Mouse (Mus musculus) hindbrain, embryonic 16.5 days (tissue): ENCODE measurements around the gene Itgb3. TPM values are rescaled to one million over a fixed set of nuclear protein-coding genes. Genes with fewer than 3 reads are reported as not detected.
"Not testable (repeated sequence)": the region's sequence is repeated elsewhere in the genome, so short reads cannot be mapped to it uniquely, and the experiment has no call there.

Experiments used
- ATAC-seq: fragments of 200-750 bp; cut with Nextera tagmentation; 2 replicates; pipeline ENCODE4 v1.8.0; 2017; ENCODE audit warnings: moderate TSS enrichment, moderate library complexity
- H3K27ac ChIP-seq: fragments of 300-500 bp; sonication (generic); 2 replicates; pipeline ENCODE4 v1.5.1; 2014; ENCODE audit warnings: low read depth, mild to moderate bottlenecking, control low read depth, low read length, moderate library complexity
- H3K27me3 ChIP-seq: fragments of 300-500 bp; sonication (generic); replicated peaks from 2 replicates; pipeline ENCODE4 v1.6.1; 2014; ENCODE audit warnings: low read length; ENCODE audit not compliant: control insufficient read depth, insufficient read depth
- H3K36me3 ChIP-seq: fragments of 300-500 bp; sonication (generic); 2 replicates; pipeline ENCODE4 v1.6.1; 2014; ENCODE audit warnings: mild to moderate bottlenecking, low read length, moderate library complexity, mixed read lengths; ENCODE audit not compliant: control insufficient read depth, insufficient read depth
- H3K4me1 ChIP-seq: fragments of 300-500 bp; sonication (generic); 2 replicates; pipeline ENCODE4 v1.6.1; 2014; ENCODE audit warnings: low read depth, low read length; ENCODE audit not compliant: control insufficient read depth, insufficient read depth
- H3K4me2 ChIP-seq: fragments of 300-500 bp; sonication (generic); 2 replicates; pipeline ENCODE4 v1.6.1; 2014; ENCODE audit warnings: mild to moderate bottlenecking, low read length, control low read depth, moderate library complexity
- H3K4me3 ChIP-seq: fragments of 300-500 bp; sonication (generic); 2 replicates; pipeline ENCODE4 v1.5.1; 2014; ENCODE audit warnings: mild to moderate bottlenecking, low read length, control low read depth, moderate library complexity
- H3K9ac ChIP-seq: fragments of 300-500 bp; sonication (generic); 2 replicates; pipeline ENCODE4 v1.6.1; 2014; ENCODE audit warnings: low read depth, mild to moderate bottlenecking, control low read depth, low read length, moderate library complexity
- H3K9me3 ChIP-seq: fragments of 300-500 bp; sonication (generic); 2 replicates; pipeline ENCODE4 v1.6.1; 2014; ENCODE audit warnings: mild to moderate bottlenecking, low read length, moderate library complexity; ENCODE audit not compliant: control insufficient read depth
- WGBS: fragments of 180-500 bp; shearing (Covaris S2); extraction: QIAGEN DNeasy Blood & Tissue Kit; methylation state at CpG from one replicate; pipeline ENCODE4 v1.1.7; 2014; 5-methylcytosine and 5-hydroxymethylcytosine counted together
- polyA plus RNA-seq: library from polyadenylated mRNA; unstranded; fragments of >200 nt; fragmentation: Nextera tagmentation; extraction: Ambion mirVana; gene quantifications from 2 replicates; pipeline ENCODE4 v1.2.1, GENCODE M21; 2015

The Itgb3 gene
- polyA plus RNA-seq, 1 experiment from 2014 or later = 1.6 TPM

DNA sequence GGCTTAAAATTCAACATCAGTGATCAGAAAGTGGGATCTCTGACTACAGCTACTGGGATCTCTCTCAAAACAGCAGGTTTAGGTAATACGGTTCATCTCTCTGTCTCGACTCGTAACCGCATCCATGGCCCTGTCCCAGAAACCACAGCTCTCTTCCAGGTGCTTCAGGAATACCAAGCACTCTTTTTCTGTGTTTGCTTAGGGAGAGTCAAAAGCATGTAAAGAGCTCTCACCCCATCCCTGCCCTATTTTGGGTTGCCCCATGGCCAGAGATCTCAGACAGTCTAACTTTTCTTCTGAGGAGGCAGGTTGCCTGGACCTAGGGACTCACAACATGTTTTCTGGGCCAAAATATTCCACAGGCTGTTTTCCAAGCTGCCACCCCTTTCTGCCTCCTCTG is 39.5 kb upstream of the Itgb3 start:
- H3K36me3 ChIP-seq = no peaks in the 10 kb centered on the region
- no peak overlapping the region for H3K27ac ChIP-seq
- no peak overlapping the region for H3K4me3 ChIP-seq
- WGBS = 98% methylated on average over 4 of the region's 4 CpGs
- H3K9ac ChIP-seq = no peak overlapping the region
- H3K4me2 ChIP-seq = no peak overlapping the region
- no peaks in the 10 kb centered on the region for H3K27me3 ChIP-seq
- H3K9me3 ChIP-seq = no peaks in the 10 kb centered on the region; the same call in 1 of the 2 replicates
- ATAC-seq = no peak
- no peaks in the 10 kb centered on the region for H3K4me1 ChIP-seq

DNA sequence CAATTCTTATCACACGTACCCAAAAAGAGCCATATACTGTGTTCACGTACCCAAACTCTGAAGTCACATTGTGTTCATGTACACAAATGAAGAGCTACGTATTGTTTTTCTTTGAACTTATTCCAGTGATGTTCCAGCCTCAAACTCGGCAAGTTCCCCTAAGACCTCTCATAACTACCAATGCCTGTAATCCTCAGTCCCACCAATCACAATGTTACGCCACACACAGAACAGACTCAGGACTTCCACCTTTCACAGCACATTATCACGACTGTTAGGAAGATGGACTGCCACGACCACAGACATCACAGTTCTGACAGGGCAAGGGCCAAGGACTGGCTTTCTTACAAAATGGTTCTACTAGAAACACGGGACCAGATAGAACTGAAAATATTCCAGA is 37.3 kb upstream of the Itgb3 start:
- not testable (repeated sequence) for H3K27ac ChIP-seq, H3K4me2 ChIP-seq, H3K27me3 ChIP-seq, H3K36me3 ChIP-seq, ATAC-seq, H3K4me3 ChIP-seq, H3K9ac ChIP-seq, H3K9me3 ChIP-seq, H3K4me1 ChIP-seq
- WGBS = 86% methylated on average over 8 of the region's 8 CpGs

DNA sequence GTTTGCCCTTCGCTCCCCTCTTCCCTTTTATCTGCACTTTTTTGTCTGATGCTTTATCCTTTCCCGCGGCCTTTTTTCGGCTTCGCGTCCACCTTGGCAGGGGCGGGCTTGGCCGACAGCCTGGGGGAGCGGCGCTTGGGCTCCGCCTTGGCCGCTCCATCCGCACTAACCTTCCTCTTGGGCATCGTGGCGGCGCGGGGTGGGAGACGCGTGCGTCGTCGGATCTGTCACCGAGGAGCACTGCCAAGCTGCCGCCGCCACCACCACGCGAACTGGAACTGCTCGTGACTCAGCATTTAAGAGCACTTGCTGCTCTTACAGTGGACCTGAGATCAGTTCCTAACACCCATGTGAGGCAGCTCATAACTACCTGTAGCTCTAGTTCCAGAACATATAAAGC is 36.4 kb upstream of the Itgb3 start:
- peak; percentile 45; the same call in 1 of the 2 replicates for ATAC-seq
- 3% methylated on average over 28 of the region's 28 CpGs for WGBS
- Histone ChIP-seq H3K9ac (peak overlapping the region; percentile 55), H3K4me2 (peak overlapping the region; percentile 67), H3K4me3 (peak overlapping the region; percentile 42)
- H3K4me1 ChIP-seq, H3K36me3 ChIP-seq, H3K27me3 ChIP-seq, H3K27ac ChIP-seq, H3K9me3 ChIP-seq: not testable (repeated sequence)

DNA sequence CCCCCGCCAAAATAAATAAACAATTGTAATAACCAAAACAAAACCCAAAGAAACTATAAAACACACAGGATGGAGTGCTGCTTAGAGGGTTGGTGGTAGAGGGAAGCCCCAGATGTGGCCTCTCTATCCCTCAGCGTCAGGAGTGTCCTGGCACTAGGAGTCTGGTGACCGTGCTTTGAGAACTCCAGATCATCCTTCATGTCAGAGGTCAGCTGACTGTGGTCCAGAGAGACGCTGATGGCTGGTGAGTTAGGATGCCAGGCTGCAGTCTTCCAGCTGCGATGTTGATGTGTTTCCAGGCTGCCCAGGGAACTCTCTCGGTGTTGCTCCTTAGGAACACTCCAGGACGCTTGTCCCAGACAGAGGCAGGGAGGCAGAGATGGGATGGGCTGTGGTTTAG is 35.7 kb upstream of the Itgb3 start:
- Histone ChIP-seq H3K9me3 (no peaks in the 10 kb centered on the region; the same call in 1 of the 2 replicates), H3K27ac (no peak overlapping the region), H3K4me1 (no peaks in the 10 kb centered on the region), H3K36me3 (no peaks in the 10 kb centered on the region), H3K9ac (no peak overlapping the region), H3K4me2 (no peak overlapping the region), H3K4me3 (no peak overlapping the region), H3K27me3 (no peaks in the 10 kb centered on the region)
- 51% methylated on average over 7 of the region's 7 CpGs for WGBS
- no peak for ATAC-seq

- ATAC-seq = no peak
- Histone ChIP-seq H3K4me3 (no peak overlapping the region), H3K4me1 (no peaks in the 10 kb centered on the region), H3K9me3 (no peaks in the 10 kb centered on the region; the same call in 1 of the 2 replicates), H3K27me3 (no peaks in the 10 kb centered on the region), H3K36me3 (no peaks in the 10 kb centered on the region), H3K27ac (no peak overlapping the region), H3K4me2 (no peak overlapping the region), H3K9ac (no peak overlapping the region)
- 45% methylated on average over 2 of the region's 2 CpGs for WGBS
These were observed 35.2 kb upstream of the Itgb3 start for GRCm38 (mm10) chr11:104572566-104572965.

- Histone ChIP-seq H3K9ac (no peak overlapping the region), H3K4me2 (no peak overlapping the region), H3K4me1 (peaks cover 2% of the 10 kb centered on the region; the same call in 1 of the 2 replicates), H3K9me3 (no peaks in the 10 kb centered on the region), H3K36me3 (no peaks in the 10 kb centered on the region), H3K27me3 (no peaks in the 10 kb centered on the region), H3K27ac (no peak overlapping the region), H3K4me3 (no peak overlapping the region)
- ATAC-seq = no peak
- WGBS = 58% methylated on average over 10 of the region's 10 CpGs
These were observed 30.8 kb upstream of the Itgb3 start for GRCm38 (mm10) chr11:104576772-104577612.

DNA sequence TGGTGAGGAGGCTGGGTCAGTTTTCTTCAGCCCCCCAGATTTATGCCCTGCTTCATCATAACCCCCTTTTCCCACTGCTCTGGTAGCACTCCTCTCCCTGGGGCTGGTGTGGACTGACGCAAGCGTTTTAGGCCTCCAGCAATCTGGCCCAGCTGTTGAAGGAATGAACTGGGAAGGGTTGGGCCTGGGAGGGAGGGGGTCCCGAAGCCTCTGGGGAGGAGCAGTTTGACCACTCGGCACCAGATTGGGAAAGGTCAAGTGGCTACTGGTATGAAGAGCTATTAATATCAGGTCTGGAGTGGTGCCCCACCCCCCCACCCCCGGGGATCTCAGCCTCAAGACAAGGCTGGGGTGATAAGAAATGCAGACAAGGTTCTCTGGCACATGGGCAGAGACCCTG is 29.7 kb upstream of the Itgb3 start:
- Histone ChIP-seq H3K4me1 (peaks cover 2% of the 10 kb centered on the region; the same call in 1 of the 2 replicates), H3K4me3 (no peak overlapping the region), H3K9me3 (no peaks in the 10 kb centered on the region), H3K9ac (no peak overlapping the region), H3K36me3 (no peaks in the 10 kb centered on the region), H3K27me3 (no peaks in the 10 kb centered on the region), H3K27ac (no peak overlapping the region), H3K4me2 (no peak overlapping the region)
- no peak for ATAC-seq
- WGBS = 70% methylated on average over 5 of the region's 5 CpGs

GRCm38 (mm10) chr11:104579084-104579483 is 28.7 kb upstream of the Itgb3 start:
- no peak overlapping the region for H3K4me2 ChIP-seq
- no peak overlapping the region for H3K27ac ChIP-seq
- no peak overlapping the region for H3K9ac ChIP-seq
- H3K27me3 ChIP-seq = no peaks in the 10 kb centered on the region
- H3K4me3 ChIP-seq = no peak overlapping the region
- no peaks in the 10 kb centered on the region for H3K9me3 ChIP-seq
- peaks cover 2% of the 10 kb centered on the region; the same call in 1 of the 2 replicates for H3K4me1 ChIP-seq
- no peaks in the 10 kb centered on the region for H3K36me3 ChIP-seq
- WGBS = 92% methylated on average over 9 of the region's 9 CpGs
- ATAC-seq = no peak

DNA sequence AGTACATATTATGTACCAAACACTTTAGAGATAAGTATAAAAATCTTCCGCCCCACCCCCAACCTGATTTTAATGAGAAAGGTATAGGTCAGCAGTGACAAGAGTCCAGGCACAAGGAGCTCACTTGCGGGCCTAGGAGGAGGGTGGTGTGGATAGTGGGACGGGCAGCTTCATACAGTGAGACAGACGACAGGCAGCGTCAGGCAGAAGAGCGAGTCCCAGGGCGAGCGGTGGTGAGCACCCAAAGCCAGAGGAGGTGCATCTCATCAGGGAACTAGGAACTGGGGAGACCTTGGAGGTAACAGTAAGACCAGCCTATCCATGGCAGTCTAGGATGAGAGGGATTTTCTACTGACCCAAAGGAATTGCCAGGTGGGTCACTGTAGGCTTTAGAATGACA is 28.2 kb upstream of the Itgb3 start:
- peaks cover 2% of the 10 kb centered on the region; the same call in 1 of the 2 replicates for H3K4me1 ChIP-seq
- ATAC-seq = no peak
- H3K27me3 ChIP-seq = no peaks in the 10 kb centered on the region
- H3K36me3 ChIP-seq = no peaks in the 10 kb centered on the region
- no peak overlapping the region for H3K27ac ChIP-seq
- H3K4me2 ChIP-seq = no peak overlapping the region
- H3K9ac ChIP-seq = no peak overlapping the region
- WGBS = 92% methylated on average over 8 of the region's 8 CpGs
- H3K4me3 ChIP-seq = no peak overlapping the region
- no peaks in the 10 kb centered on the region for H3K9me3 ChIP-seq
